Mouse (Mus musculus) MEL (cell line): ENCODE data around the gene Ccdc186.

Experiments used
- CTCF ChIP-seq, 3 experiments: IDR thresholded peaks in 2 of 3; conservative IDR thresholded peaks in 1 of 3; 2 replicates each; pipeline ENCODE4 v1.5.1; 2011 to 2012; ENCODE audit warnings: low read length in 3 of 3, low read depth in 2 of 3, mild to moderate bottlenecking in 2 of 3, improper control_type of control experiment in 1 of 3, inconsistent platforms in 1 of 3, mixed read lengths in 1 of 3, moderate library complexity in 1 of 3; ENCODE audit not compliant: control insufficient read depth in 1 of 3, insufficient read depth in 1 of 3, poor library complexity in 1 of 3, severe bottlenecking in 1 of 3
- GATA1 ChIP-seq: IDR thresholded peaks from 2 replicates; pipeline ENCODE4 v1.6.1; 2011; ENCODE audit warnings: low read depth, low read length, improper control_type of control experiment
- MAZ ChIP-seq: IDR thresholded peaks from 2 replicates; pipeline ENCODE4 v1.6.1; 2012; ENCODE audit warnings: low read depth, mild to moderate bottlenecking, inconsistent platforms, low read length, improper control_type of control experiment
- MYC ChIP-seq: IDR thresholded peaks from 2 replicates; pipeline ENCODE4 v1.6.1; 2011; ENCODE audit warnings: low read depth, mild to moderate bottlenecking, low read length, improper control_type of control experiment, moderate library complexity
- POLR2A ChIP-seq, 2 experiments: IDR thresholded peaks; 2 replicates each; pipeline ENCODE4 v1.6.1; 2011 to 2012; ENCODE audit warnings: low read length in 2 of 2, mild to moderate bottlenecking in 2 of 2, control low read depth in 1 of 2, improper control_type of control experiment in 1 of 2, low read depth in 1 of 2, moderate library complexity in 1 of 2; ENCODE audit not compliant: control insufficient read depth in 1 of 2, insufficient read depth in 1 of 2, poor library complexity in 1 of 2
- TCF12 ChIP-seq: IDR thresholded peaks from 2 replicates; pipeline ENCODE4 v1.6.1; 2014; ENCODE audit warnings: low read depth, mild to moderate bottlenecking, inconsistent platforms, low read length, improper control_type of control experiment, moderate library complexity
- USF2 ChIP-seq, 2 experiments: IDR thresholded peaks; 2 replicates each; pipeline ENCODE4 v1.6.1; 2011 to 2012; ENCODE audit warnings: improper control_type of control experiment in 2 of 2, low read length in 2 of 2, borderline replicate concordance in 1 of 2, inconsistent platforms in 1 of 2, low read depth in 1 of 2, mild to moderate bottlenecking in 1 of 2; ENCODE audit not compliant: insufficient read depth in 1 of 2
- ZC3H11A ChIP-seq: IDR thresholded peaks from 2 replicates; pipeline ENCODE4 v1.6.1; 2012; ENCODE audit warnings: low read depth, mild to moderate bottlenecking, inconsistent platforms, low read length, improper control_type of control experiment

DNA sequence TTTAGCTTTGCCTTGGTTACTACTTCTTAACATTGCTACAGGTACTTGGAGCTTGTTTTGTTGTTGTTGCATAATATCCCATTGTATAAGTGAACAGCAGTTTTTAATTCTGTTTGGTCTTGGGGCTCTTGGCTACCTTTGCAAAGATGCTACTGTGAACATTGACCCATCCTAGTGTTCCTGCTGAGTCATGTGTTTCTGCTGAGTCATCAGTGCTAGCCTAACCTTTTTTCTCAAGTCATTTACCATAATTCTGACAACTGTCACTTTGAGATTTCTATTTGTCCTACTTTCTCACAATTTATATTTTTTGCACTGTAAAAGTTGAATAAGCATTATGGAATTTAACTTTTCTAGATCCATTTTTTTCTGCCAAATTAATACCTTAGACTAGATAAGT lies 30.6 kb upstream of the Ccdc186 start:
- TF ChIP-seq POLR2A (IDR thresholded peaks at IDR 0.05; ENCODE audit: control insufficient read depth in 1 of 2, insufficient read depth in 1 of 2, low read depth in 1 of 2, low read length in 2 of 2, poor library complexity in 1 of 2) (no peak), CTCF (IDR thresholded peaks at IDR 0.05 in 2 of 3, conservative IDR thresholded peaks at IDR 0.05 in 1 of 3; ENCODE audit: control insufficient read depth in 1 of 3, insufficient read depth in 1 of 3, low read depth in 2 of 3, low read length in 3 of 3, poor library complexity in 1 of 3, severe bottlenecking in 1 of 3) (no peak), GATA1 (no peak), MYC (no peak), TCF12 (no peak), USF2 (IDR thresholded peaks at IDR 0.05; ENCODE audit: borderline replicate concordance in 1 of 2, insufficient read depth in 1 of 2, low read depth in 1 of 2, low read length in 2 of 2) (no peak), ZC3H11A (no peak), MAZ (no peak)
